Comparison of ENCODE assay signal across 9 mouse cellular contexts in the genomic region with DNA sequence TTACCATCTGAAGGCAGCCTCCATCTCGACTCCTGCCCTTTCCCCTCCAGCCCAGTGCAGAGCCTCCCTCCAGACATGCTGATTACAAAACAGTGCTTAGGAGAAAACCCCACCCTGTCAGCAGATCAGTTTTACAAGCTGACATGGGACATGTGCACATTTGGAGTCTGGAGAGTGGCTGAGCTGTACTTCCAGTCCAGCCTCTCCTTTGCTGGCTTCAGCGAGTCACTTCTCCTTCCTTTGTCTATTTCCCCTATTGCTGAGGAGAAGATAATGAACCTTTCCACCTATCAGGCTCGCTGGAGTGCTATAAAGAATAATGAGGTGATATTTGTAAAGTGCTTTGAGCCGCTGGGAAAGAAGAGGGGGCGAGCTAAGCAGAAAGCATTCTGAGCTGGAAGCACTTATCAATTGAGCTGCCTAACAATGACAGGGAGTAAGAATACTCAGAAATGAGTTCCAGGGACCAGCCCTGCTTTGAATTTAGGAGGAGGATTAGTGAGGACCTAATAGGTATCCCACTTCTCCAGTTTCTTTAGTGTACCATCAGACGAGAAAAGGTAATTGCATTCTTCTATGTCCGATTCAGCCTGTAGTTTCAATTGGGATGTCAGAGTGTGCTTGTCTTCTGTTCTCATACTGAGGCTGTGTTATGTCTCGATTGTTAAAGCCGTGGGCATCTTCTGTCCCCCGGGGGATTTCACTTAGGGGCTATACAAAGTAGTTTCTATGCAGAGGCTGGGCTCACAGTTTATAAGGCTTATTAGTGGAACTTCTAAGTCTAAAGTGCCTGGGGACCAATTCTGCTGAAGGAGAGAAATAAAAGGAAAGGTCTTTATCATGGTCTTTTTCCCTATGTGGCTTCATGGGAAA.
DNase-seq lines count a peak whose midpoint lies in the region; ATAC-seq and TF ChIP-seq lines count a peak whose summit lies in the region.
"Had no signal": no experiment of that assay in that cellular context is flagged by ENCODE, and none has a peak within 500 bp of the region (broad histone marks: within the 10 kb centered on the region; RNA-seq: fewer than 3 reads in every experiment).

No protein-coding gene starts in this region.

- no peak overlapping the region for H3ac ChIP-seq in myocyte (ENCODE audit: control insufficient read depth, insufficient read length)

- no peak for ATAC-seq in embryonic facial prominence, embryonic 15.5 days (ENCODE audit: insufficient number of reproducible peaks, low FRiP score, low TSS enrichment, low read depth)
- ATAC-seq in liver, embryonic 16.5 days (ENCODE audit: low read depth), result peak; percentile 64
- no peak for ATAC-seq in activated CD4-positive, CD25-positive, alpha-beta regulatory T cell, adult 4 months
- ATAC-seq: Patski had no signal

- H3K4me3 ChIP-seq in embryonic facial prominence, embryonic 15.5 days (replicated peaks), result no peak overlapping the region
- H3K4me3 ChIP-seq in liver, embryonic 16.5 days (ENCODE audit: low read depth, low read length), result no peak overlapping the region
- no peak overlapping the region for H3K4me3 ChIP-seq in myocyte

- H3K9ac ChIP-seq in embryonic facial prominence, embryonic 15.5 days, result 0 out of 2 replicates have a peak overlapping the region, but pooled peaks have one; percentile 4
- no peak overlapping the region for H3K9ac ChIP-seq in liver, embryonic 16.5 days (ENCODE audit: low read depth, low read length)

- peak overlapping the region; percentile 69 for H3K27ac ChIP-seq in embryonic facial prominence, embryonic 15.5 days (replicated peaks)
- 0 out of 2 replicates have a peak overlapping the region, but pooled peaks have one; percentile 49 for H3K27ac ChIP-seq in liver, embryonic 16.5 days (ENCODE audit: low read length)

- H3K36me3 ChIP-seq in embryonic facial prominence, embryonic 15.5 days, result no peaks in the 10 kb centered on the region
- no peaks in the 10 kb centered on the region for H3K36me3 ChIP-seq in liver, embryonic 16.5 days (ENCODE audit: control insufficient read depth, insufficient read depth)
- H3K36me3 ChIP-seq in myocyte (ENCODE audit: control insufficient read depth, insufficient read depth), result no peaks in the 10 kb centered on the region

- no peak overlapping the region for H3K4me2 ChIP-seq in embryonic facial prominence, embryonic 15.5 days (replicated peaks)
- no peak overlapping the region for H3K4me2 ChIP-seq in liver, embryonic 16.5 days (ENCODE audit: low read depth, low read length)
- H3K4me2 ChIP-seq in myocyte (ENCODE audit: low read depth), result peak overlapping the region; percentile 16

- peak; percentile 77 for DNase-seq in layer of hippocampus, adult 9-11 months
- DNase-seq in layer of hippocampus, adult 9-10 months (ENCODE audit: low spot score), result no peak
- peak; percentile 63 for DNase-seq in heart, postnatal 25 days (ENCODE audit: low spot score)
- DNase-seq in spleen, adult 18-20 months, result no peak

- peaks cover 55% of the 10 kb centered on the region for H3K4me1 ChIP-seq in embryonic facial prominence, embryonic 15.5 days
- no peaks in the 10 kb centered on the region; the same call in 1 of the 2 replicates for H3K4me1 ChIP-seq in liver, embryonic 16.5 days (ENCODE audit: control insufficient read depth, low read depth, low read length)

- H3K27me3 ChIP-seq in embryonic facial prominence, embryonic 15.5 days, result no peaks in the 10 kb centered on the region
- no peaks in the 10 kb centered on the region for H3K27me3 ChIP-seq in liver, embryonic 16.5 days (ENCODE audit: control insufficient read depth, insufficient read depth, low read depth, low read length)
- no peaks in the 10 kb centered on the region for H3K27me3 ChIP-seq in myocyte (ENCODE audit: control insufficient read depth, insufficient read depth, insufficient read length)
- H3K27me3 ChIP-seq: Patski had no signal

- WGBS in embryonic facial prominence, embryonic 15.5 days, result 27% methylated on average over 10 of the region's 10 CpGs
- 42% methylated on average over 10 of the region's 10 CpGs for WGBS in liver, embryonic 16.5 days (ENCODE audit: insufficient replicate concordance)

- intact Hi-C loops in heart, postnatal 25 days (cut with DNase I), result no loop called here

- no peaks in the 10 kb centered on the region for H3K9me3 ChIP-seq in embryonic facial prominence, embryonic 15.5 days (replicated peaks)
- no peaks in the 10 kb centered on the region for H3K9me3 ChIP-seq in liver, embryonic 16.5 days (replicated peaks; ENCODE audit: control insufficient read depth, low read length)

- no peaks in the 10 kb centered on the region for H3K79me2 ChIP-seq in myocyte (ENCODE audit: control insufficient read depth, insufficient read depth)

- TF ChIP-seq POLR2A in myocyte (IDR thresholded peaks at IDR 0.05; ENCODE audit: insufficient read length, low read depth), result no peak

TF ChIP-seq in myocyte, 11 proteins besides CTCF, POLR2A, EP300 and RAD21:
- TF ChIP-seq MYOG (IDR thresholded peaks at IDR 0.05; ENCODE audit: control insufficient read depth in 1 of 3, insufficient read depth in 1 of 3, insufficient read length in 2 of 3, low read depth in 2 of 3) (no peak), MYOD1 (IDR thresholded peaks at IDR 0.05; ENCODE audit: control insufficient read depth in 1 of 3, insufficient read length in 2 of 3, low read depth in 2 of 3) (no peak), USF1 (IDR thresholded peaks at IDR 0.05; ENCODE audit: low read depth) (no peak), E2F4 (IDR thresholded peaks at IDR 0.05; ENCODE audit: insufficient read depth) (no peak), TCF3 (IDR thresholded peaks at IDR 0.05; ENCODE audit: insufficient read length, low read depth) (no peak), REST (IDR thresholded peaks at IDR 0.05; ENCODE audit: insufficient read depth, insufficient read length) (no peak), SRF (IDR thresholded peaks at IDR 0.05; ENCODE audit: control insufficient read depth, insufficient read length, low read depth) (no peak), TCF12 (IDR thresholded peaks at IDR 0.05; ENCODE audit: insufficient read depth, poor library complexity, severe bottlenecking) (no peak), MAX (IDR thresholded peaks at IDR 0.05; ENCODE audit: low read depth) (no peak), POLR2AphosphoS2 (IDR thresholded peaks at IDR 0.05; ENCODE audit: insufficient read length, low read depth) (no peak), CEBPB (IDR thresholded peaks at IDR 0.05; ENCODE audit: insufficient read depth, poor library complexity, severe bottlenecking) (no peak)

Comparison
In these comparisons a context has a peak if more than half of its experiments do, and no peak if none do; other contexts are left out.
1. DNase-seq: peak in layer of hippocampus, adult 9-11 months (single experiment) and heart, postnatal 25 days (single experiment); none in layer of hippocampus, adult 9-10 months (single experiment) and spleen, adult 18-20 months (0 of 2).